Mouse (Mus musculus): Measurements from ENCODE around the gene Dennd6a. TPM values are rescaled to one million over a fixed set of nuclear protein-coding genes. Genes with fewer than 3 reads are reported as not detected.
"Not testable (repeated sequence)": the region's sequence is repeated elsewhere in the genome, so short reads cannot be mapped to it uniquely, and the experiment has no call there.

Gene Dennd6a
- polyA plus RNA-seq, 1 experiment, result 50.2 TPM

GRCm38 (mm10) chr14:26662488-26662887 lies 88.8 kb downstream of the Dennd6a start:
- no peak overlapping the region for H3K27ac ChIP-seq (ENCODE audit: insufficient read depth, low read depth, low read length)
- H3K4me1 ChIP-seq (ENCODE audit: control insufficient read depth, insufficient read depth, low read length), result peaks cover 6% of the 10 kb centered on the region
- TF ChIP-seq POLR2A (IDR thresholded peaks at IDR 0.05; ENCODE audit: borderline replicate concordance, low read depth, low read length), result no peak
- no peak for TF ChIP-seq CTCF (IDR thresholded peaks at IDR 0.05; ENCODE audit: low read depth, low read length)
- H3K4me3 ChIP-seq (ENCODE audit: insufficient read depth, low read length), result no peak overlapping the region

- no peak overlapping the region for H3K27ac ChIP-seq (ENCODE audit: insufficient read depth, low read depth, low read length)
- TF ChIP-seq POLR2A (IDR thresholded peaks at IDR 0.05; ENCODE audit: borderline replicate concordance, low read depth, low read length), result no peak
- H3K4me1 ChIP-seq (ENCODE audit: control insufficient read depth, insufficient read depth, low read length), result peaks cover 6% of the 10 kb centered on the region
- H3K4me3 ChIP-seq (ENCODE audit: insufficient read depth, low read length), result no peak overlapping the region
Measured at GRCm38 (mm10) chr14:26663851-26664250, 90.2 kb downstream of the Dennd6a start.

GRCm38 (mm10) chr14:26667991-26668370 lies 94.3 kb downstream of the Dennd6a start:
- TF ChIP-seq POLR2A (IDR thresholded peaks at IDR 0.05; ENCODE audit: borderline replicate concordance, low read depth, low read length), result no peak
- no peak for TF ChIP-seq CTCF (IDR thresholded peaks at IDR 0.05; ENCODE audit: low read depth, low read length)
- H3K27ac ChIP-seq (ENCODE audit: insufficient read depth, low read depth, low read length), result no peak overlapping the region

GRCm38 (mm10) chr14:26668371-26669291 lies 95.0 kb downstream of the Dennd6a start:
- peak overlapping the region; percentile 93 for H3K4me3 ChIP-seq (ENCODE audit: insufficient read depth, low read length)
- H3K4me1 ChIP-seq (ENCODE audit: control insufficient read depth, insufficient read depth, low read length), result peaks cover 8% of the 10 kb centered on the region
- TF ChIP-seq CTCF (IDR thresholded peaks at IDR 0.05; ENCODE audit: low read depth, low read length), result no peak
- no peak for TF ChIP-seq POLR2A (IDR thresholded peaks at IDR 0.05; ENCODE audit: borderline replicate concordance, low read depth, low read length)
- H3K27ac ChIP-seq (ENCODE audit: insufficient read depth, low read depth, low read length), result peak overlapping the region; percentile 26

More at GRCm38 (mm10) chr14:26667991-26668370, 94.3 kb downstream of the Dennd6a start:
- Histone ChIP-seq H3K4me1 (ENCODE audit: control insufficient read depth, insufficient read depth, low read length) (peaks cover 8% of the 10 kb centered on the region), H3K4me3 (ENCODE audit: insufficient read depth, low read length) (peak overlapping the region; percentile 93)

- TF ChIP-seq CTCF (IDR thresholded peaks at IDR 0.05; ENCODE audit: low read depth, low read length), result no peak
- no peak; the same call in 1 of the 2 replicates for TF ChIP-seq POLR2A (IDR thresholded peaks at IDR 0.05; ENCODE audit: borderline replicate concordance, low read depth, low read length)
- H3K4me1 ChIP-seq (ENCODE audit: control insufficient read depth, insufficient read depth, low read length), result peaks cover 8% of the 10 kb centered on the region
- H3K4me3 ChIP-seq (ENCODE audit: insufficient read depth, low read length), result peak within 1 kb of the TSS; percentile 93
- peak within 1 kb of the TSS; percentile 92 for H3K27ac ChIP-seq (ENCODE audit: insufficient read depth, low read depth, low read length)
Measured at GRCm38 (mm10) chr14:26669292-26670073, 95.8 kb downstream of the Dennd6a start, which contains the start of gene Pde12. Gene Pde12 (minus strand): TSS chr14:26669883.

GRCm38 (mm10) chr14:26670964-26671363 lies 97.3 kb downstream of the Dennd6a start:
- no peak overlapping the region for H3K27ac ChIP-seq (ENCODE audit: insufficient read depth, low read depth, low read length)
- H3K4me3 ChIP-seq (ENCODE audit: insufficient read depth, low read length), result no peak overlapping the region
- no peak for TF ChIP-seq CTCF (IDR thresholded peaks at IDR 0.05; ENCODE audit: low read depth, low read length)
- TF ChIP-seq POLR2A (IDR thresholded peaks at IDR 0.05; ENCODE audit: borderline replicate concordance, low read depth, low read length), result no peak
- peaks cover 14% of the 10 kb centered on the region for H3K4me1 ChIP-seq (ENCODE audit: control insufficient read depth, insufficient read depth, low read length)

- peaks cover 14% of the 10 kb centered on the region for H3K4me1 ChIP-seq (ENCODE audit: control insufficient read depth, insufficient read depth, low read length)
- not testable (repeated sequence) for H3K27ac ChIP-seq (ENCODE audit: insufficient read depth, low read depth, low read length); H3K4me3 ChIP-seq (ENCODE audit: insufficient read depth, low read length)
Measured at GRCm38 (mm10) chr14:26671870-26672615, 98.4 kb downstream of the Dennd6a start.

- not testable (repeated sequence) for H3K4me3 ChIP-seq (ENCODE audit: insufficient read depth, low read length); H3K27ac ChIP-seq (ENCODE audit: insufficient read depth, low read depth, low read length)
- peaks cover 14% of the 10 kb centered on the region for H3K4me1 ChIP-seq (ENCODE audit: control insufficient read depth, insufficient read depth, low read length)
Measured at GRCm38 (mm10) chr14:26674476-26675169, 101.0 kb downstream of the Dennd6a start.

- Histone ChIP-seq H3K4me3 (ENCODE audit: insufficient read depth, low read length) (no peak overlapping the region), H3K27ac (ENCODE audit: insufficient read depth, low read depth, low read length) (no peak overlapping the region), H3K4me1 (ENCODE audit: control insufficient read depth, insufficient read depth, low read length) (peaks cover 14% of the 10 kb centered on the region)
- TF ChIP-seq POLR2A (IDR thresholded peaks at IDR 0.05; ENCODE audit: borderline replicate concordance, low read depth, low read length), result no peak
- no peak for TF ChIP-seq CTCF (IDR thresholded peaks at IDR 0.05; ENCODE audit: low read depth, low read length)
Measured at GRCm38 (mm10) chr14:26675371-26675770, 101.7 kb downstream of the Dennd6a start.

All from bone marrow macrophage, adult 2 months (primary cell).